Mouse (Mus musculus) neutrophil, adult 5-6 weeks (primary cell): Measurements from ENCODE around the gene Unc13b. TPM values are rescaled to one million over a fixed set of nuclear protein-coding genes. Genes with fewer than 3 reads are reported as not detected.

Experiments
- ATAC-seq: fragments of 151-379, 151-347 bp; 2 replicates; pipeline ENCODE4 v1.8.0; 2017; ENCODE audit warnings: mild to moderate bottlenecking, moderate TSS enrichment; ENCODE audit not compliant: insufficient number of reproducible peaks, poor library complexity, low FRiP score, severe bottlenecking; ENCODE audit errors: extremely low read depth
- total RNA-seq: library from RNA; stranded (forward); fragments of 200-1000 nt; gene quantifications from 2 replicates; pipeline ENCODE4 v1.2.3, GENCODE M21; 2017

The Unc13b gene
- total RNA-seq, 1 experiment from 2014 or later = 0.93 TPM

DNA sequence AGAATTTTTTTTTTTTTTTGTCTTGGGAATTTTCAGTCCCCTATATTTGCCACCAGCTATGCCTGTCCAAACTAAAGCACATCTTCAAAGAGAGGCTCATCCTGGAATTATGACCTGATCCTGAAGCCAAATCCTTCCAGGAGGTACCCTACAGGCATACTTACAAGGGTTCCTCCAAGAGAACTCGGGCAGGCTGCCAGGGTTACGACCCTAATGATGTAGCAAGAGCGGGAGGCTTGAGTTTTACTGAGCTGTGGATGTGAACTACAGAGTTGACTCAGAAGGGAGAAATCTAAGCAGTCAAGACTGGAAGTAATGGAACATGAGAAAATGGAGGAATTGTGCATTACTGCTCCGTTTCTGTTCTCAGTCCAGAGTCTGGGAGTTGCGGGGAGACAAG, 201.3 kb downstream of the Unc13b start:
- ATAC-seq = no peak

DNA sequence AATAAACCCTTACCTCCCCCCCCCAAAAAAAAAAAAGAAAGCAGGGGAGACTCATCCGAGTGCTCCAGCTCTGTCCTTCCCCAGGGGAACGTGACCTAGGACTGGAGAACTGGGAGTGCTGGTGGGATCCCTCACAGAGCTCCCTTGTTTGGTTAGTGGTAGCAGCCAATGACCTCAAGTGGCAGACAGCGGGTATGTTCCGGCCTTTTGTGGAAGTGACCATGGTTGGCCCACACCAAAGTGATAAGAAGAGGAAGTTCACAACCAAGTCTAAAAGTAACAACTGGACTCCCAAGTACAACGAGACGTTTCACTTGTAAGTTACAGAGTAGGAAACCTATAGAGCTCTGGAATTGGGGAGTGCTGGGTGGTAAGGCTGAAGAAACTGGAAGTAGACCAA, 204.1 kb downstream of the Unc13b start:
- no peak for ATAC-seq

DNA sequence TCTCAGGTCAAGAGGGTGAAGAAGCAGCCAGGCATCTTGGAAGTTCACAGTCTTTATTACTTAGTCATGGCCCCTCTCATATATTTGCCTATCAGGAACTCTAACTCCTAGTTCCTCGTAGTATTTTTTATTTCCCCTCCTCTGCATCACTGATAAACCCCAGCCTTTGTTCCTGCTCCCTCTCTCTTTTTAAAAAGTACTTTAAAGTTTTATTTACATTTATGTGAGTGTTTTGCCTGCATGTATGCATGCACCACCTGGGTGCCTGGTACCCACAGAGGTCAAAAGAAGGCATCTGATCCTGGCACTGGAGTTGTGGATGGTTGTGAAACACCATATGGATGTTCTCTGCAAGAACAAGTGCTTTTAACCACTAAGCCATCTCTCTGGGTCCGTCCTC, 207.4 kb downstream of the Unc13b start:
- no peak for ATAC-seq

DNA sequence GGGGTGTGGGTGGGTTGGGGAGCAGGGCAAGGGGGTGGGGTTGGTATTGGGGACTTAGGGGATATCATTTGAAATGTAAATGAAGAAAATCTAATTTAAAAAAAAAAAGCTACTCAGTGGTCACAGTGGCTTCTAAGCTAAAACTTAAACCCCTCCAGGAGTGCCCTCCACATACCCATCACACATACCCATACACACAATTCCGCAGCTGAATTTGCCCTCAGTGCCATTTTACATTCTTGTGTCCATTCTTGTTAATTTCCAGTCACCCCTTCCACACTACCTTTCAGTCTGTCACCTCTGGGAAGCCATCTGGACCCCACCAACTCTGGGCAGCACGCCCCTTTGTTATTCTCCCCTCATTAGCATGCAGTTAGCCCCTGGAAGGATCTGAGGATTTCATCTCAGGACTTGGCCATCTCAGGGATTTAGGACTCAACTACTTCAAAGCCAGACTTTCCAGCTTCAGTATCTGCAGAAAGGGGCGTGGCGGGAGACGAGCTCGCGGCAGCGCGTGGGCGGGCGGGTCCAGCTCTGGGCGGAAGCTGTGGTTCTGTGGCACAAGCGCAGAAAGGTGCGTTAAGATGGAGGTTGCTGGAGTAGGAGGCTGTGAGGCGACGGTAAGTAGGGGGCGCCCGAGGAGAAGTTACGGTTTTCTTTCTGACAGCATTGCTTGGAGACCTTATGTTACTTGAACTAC, 208.0 kb downstream of the Unc13b start, which contains the start of gene Atp8b5:
Gene Atp8b5, plus strand, starts transcription at position 537 of the 700 bp plus-strand sequence.
- ATAC-seq = no peak

DNA sequence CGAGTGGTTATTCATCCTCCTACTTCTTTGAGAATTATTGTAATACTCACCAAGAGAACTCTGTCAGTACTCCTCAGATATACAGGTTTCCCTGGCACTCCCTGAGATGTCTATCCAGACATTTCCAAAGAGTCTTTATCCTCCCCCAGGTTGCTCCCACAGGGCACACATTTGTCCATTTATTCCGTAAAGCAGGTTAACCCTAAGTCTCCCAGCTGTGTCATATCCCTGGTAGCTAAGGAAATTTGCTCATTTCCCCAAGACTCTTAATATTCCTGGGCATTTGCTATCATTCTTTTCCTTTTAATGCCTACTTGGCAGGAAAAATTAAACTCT, 208.5 kb downstream of the Unc13b start:
- no peak for ATAC-seq

DNA sequence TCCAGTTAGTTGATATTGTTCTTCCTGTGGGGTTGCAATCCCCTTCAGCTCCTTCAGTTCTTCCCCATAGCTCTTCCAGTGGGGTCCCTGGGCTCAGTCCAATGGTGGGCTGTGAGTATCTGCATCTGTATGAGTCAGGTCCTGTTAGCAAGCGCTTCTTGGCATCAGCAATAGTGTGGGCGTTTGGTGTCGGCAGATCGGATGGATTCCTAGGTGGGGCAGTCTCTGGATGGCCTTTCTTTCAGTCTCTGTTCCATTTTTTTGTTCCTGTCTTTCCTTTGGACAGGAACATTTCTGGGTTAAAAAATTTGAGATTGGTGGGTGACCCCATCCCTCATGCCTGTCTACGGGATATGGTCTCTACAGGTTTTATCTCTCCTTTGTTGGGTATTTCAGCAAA, 226.7 kb downstream of the Unc13b start:
- ATAC-seq = no peak

DNA sequence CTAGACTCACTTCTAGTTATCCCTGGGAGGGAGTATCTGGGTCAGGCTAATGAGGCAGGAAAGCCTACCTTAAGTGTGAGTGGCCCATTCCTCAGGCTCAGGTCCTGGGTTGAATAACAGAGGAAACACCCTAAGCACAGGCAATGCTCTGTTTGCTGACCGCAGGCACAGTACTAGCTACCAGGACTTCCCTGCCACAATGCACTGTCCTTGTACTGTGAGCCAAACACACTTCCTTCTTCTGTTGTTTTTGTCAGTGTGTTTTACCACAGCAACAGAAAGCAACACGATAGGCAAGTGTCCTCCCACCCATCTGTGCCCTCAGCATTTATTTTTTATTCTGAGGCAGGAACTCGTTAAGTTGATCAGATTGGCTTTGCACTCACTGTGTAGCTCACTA, 228.6 kb downstream of the Unc13b start:
- ATAC-seq = no peak

DNA sequence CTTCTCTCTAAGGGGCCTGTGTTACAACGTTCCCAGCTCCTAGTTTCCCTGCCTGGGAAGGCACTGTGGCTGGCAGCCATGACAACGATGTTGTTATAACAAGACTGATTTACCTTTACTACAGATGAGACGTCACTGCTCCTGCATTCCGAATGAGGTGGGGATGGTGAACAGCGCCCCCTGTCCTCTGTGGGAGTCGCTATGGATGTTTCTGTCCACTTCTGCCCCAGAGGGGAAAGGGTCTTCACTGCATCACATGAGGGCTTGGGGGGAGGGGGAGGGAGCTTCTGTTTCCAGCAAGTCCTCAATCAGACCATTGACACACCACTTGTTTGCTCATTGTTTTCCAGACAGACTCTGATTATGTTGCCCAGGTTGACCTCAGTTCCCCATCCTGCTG, 235.2 kb downstream of the Unc13b start:
- ATAC-seq = no peak

DNA sequence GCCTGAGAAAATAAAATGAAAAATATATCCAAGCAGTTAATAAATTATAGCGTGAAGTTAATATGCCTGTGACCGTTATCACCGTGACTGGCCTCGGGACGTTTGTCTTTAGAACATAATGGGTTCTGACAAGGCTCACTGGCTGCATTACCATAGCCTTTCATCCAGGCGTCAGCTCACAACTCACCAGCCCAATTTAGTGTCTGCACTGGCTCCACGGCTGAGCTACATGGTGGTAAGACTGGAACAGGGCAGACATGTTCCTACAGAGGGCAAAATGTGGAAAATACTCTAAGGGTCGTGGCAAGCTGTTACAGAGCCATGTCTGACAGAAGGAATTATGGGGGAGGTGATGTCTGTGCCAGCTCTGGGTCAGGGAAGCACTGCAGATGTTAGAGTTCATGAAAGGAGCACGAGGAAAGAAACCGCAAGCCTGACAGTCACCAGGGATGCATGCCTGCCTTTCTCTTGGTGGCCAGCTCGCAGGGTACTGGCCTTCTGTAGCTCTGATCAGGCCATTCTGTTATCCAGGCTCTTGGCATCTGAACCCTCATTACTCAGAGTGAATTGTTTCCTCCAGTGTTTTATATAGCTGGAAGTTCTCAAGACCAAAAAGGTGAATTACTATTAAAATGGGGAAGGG, 251.1 kb downstream of the Unc13b start:
- ATAC-seq = no peak

Other genes with a start within 250 kb of the Unc13b start
- gene Fam205a1, start 205.1 kb upstream of the Unc13b start, total RNA-seq = not detected in 2 replicates
- not detected in 2 replicates for gene Gm12394, start 202.2 kb upstream of the Unc13b start, total RNA-seq
- gene Fam205c, start 184.7 kb upstream of the Unc13b start, total RNA-seq = not detected in 2 replicates
- gene Phf24, start 142.3 kb upstream of the Unc13b start, total RNA-seq = not detected in 2 replicates
- gene Dnajb5, start 109.1 kb upstream of the Unc13b start, total RNA-seq = 8.5 and 8.8 TPM in 2 replicates
- gene 1700022I11Rik, start 89.3 kb upstream of the Unc13b start, total RNA-seq = 0.93 TPM in 1 of 2 replicates, not detected in the other
- gene Vcp, start 58.4 kb upstream of the Unc13b start, total RNA-seq = 115 and 128 TPM in 2 replicates
- gene Fancg, start 48.4 kb upstream of the Unc13b start, total RNA-seq = 13.9 and 27.7 TPM in 2 replicates
- gene Pigo, start 33.1 kb upstream of the Unc13b start, total RNA-seq = 10.7 and 15.6 TPM in 2 replicates
- gene Stoml2, start 27.2 kb upstream of the Unc13b start, total RNA-seq = 49.5 and 56.1 TPM in 2 replicates
- gene Fam214b, start 12.7 kb upstream of the Unc13b start, total RNA-seq = 14.8 and 18.5 TPM in 2 replicates
- 0.12 TPM in 1 of 2 replicates, not detected in the other for gene Atp8b5, start 208.2 kb downstream of the Unc13b start, total RNA-seq